In genomic region chrX:136203664-136204066, GRCm38 (mm10) we compare ENCODE assay signal across 7 mouse cellular contexts. TPM values are rescaled to one million over a fixed set of nuclear protein-coding genes. Genes with fewer than 3 reads are reported as not detected.
DNase-seq lines count a peak whose midpoint lies in the region; ATAC-seq and TF ChIP-seq lines count a peak whose summit lies in the region.

Gene Tceal5 (minus strand): TSS chrX:136203876.

- no peak for TF ChIP-seq EP300 in liver, embryonic 14.5 days (IDR thresholded peaks at IDR 0.05; ENCODE audit: low read depth)

- ATAC-seq in liver, embryonic 14.5 days (ENCODE audit: insufficient read depth) = peak; percentile 45; the same call in 1 of the 2 replicates
- ATAC-seq in activated CD4-positive, CD25-positive, alpha-beta regulatory T cell, adult 4 months = no peak

- 9% methylated on average over 9 of the region's 9 CpGs for WGBS in liver, embryonic 14.5 days (ENCODE audit: insufficient replicate concordance)
- 23% methylated on average over 9 of the region's 9 CpGs for WGBS in olfactory bulb, adult 2 months

- no peaks in the 10 kb centered on the region for H3K27me3 ChIP-seq in liver, embryonic 14.5 days (ENCODE audit: control insufficient read depth, insufficient read depth, low read length)

- H3K9me3 ChIP-seq in liver, embryonic 14.5 days (ENCODE audit: control insufficient read depth, low read length) = no peaks in the 10 kb centered on the region

- TF ChIP-seq CTCF in brain, embryonic 14.5 days (IDR thresholded peaks at IDR 0.05; ENCODE audit: borderline replicate concordance, extremely low read depth, insufficient read depth, insufficient read length) = no peak
- no peak for TF ChIP-seq CTCF in liver, embryonic 14.5 days (IDR thresholded peaks at IDR 0.05; ENCODE audit: low read depth)
- TF ChIP-seq CTCF in olfactory bulb, adult 2 months (IDR thresholded peaks at IDR 0.05; ENCODE audit: insufficient read depth, low read depth, low read length) = no peak

- no peak for TF ChIP-seq POLR2A in brain, embryonic 14.5 days (IDR thresholded peaks at IDR 0.05; ENCODE audit: borderline replicate concordance, extremely low read depth, insufficient read depth, insufficient read length, poor library complexity, severe bottlenecking)
- 0 out of 2 replicates have a peak, but pooled peaks have one; percentile 19 for TF ChIP-seq POLR2A in olfactory bulb, adult 2 months (IDR thresholded peaks at IDR 0.05; ENCODE audit: insufficient read depth, low read depth, low read length)

- DNase-seq in brain, embryonic 14.5 days (ENCODE audit: low read depth) = peak; percentile 90
- DNase-seq in cerebellum, postnatal 25 days = peak; percentile 71 to 79
- DNase-seq in frontal cortex, postnatal 36 days (ENCODE audit: low spot score in 2 of 2) = peak; percentile 54 to 68
- peak; percentile 2 for DNase-seq in kidney, postnatal 14 days
- DNase-seq in liver, embryonic 14.5 days (ENCODE audit: low read depth in 3 of 3, low spot score in 3 of 3) = no peak

- H3K4me1 ChIP-seq in liver, embryonic 14.5 days (replicated peaks; ENCODE audit: control insufficient read depth in 2 of 2, insufficient read depth in 2 of 2, low read length in 1 of 2) = no peaks in the 10 kb centered on the region
- H3K4me1 ChIP-seq in olfactory bulb, adult 2 months (ENCODE audit: control insufficient read depth, insufficient read depth, low read length) = peaks cover 3% of the 10 kb centered on the region; the same call in 1 of the 2 replicates

- peak within 1 kb of the TSS; percentile 31 to 53 for H3K4me3 ChIP-seq in liver, embryonic 14.5 days (ENCODE audit: insufficient read depth in 1 of 2, low read depth in 2 of 2, low read length in 2 of 2)
- peak within 1 kb of the TSS; percentile 91 for H3K4me3 ChIP-seq in olfactory bulb, adult 2 months (ENCODE audit: insufficient read depth, low read depth, low read length)

- H3K9ac ChIP-seq in liver, embryonic 14.5 days (replicated peaks) = no peak within 1 kb of the TSS

- peak within 1 kb of the TSS; percentile 27 for H3K4me2 ChIP-seq in liver, embryonic 14.5 days (ENCODE audit: low read depth)

- no peak within 1 kb of the TSS for H3K27ac ChIP-seq in liver, embryonic 14.5 days
- peak within 1 kb of the TSS; percentile 61 for H3K27ac ChIP-seq in olfactory bulb, adult 2 months (ENCODE audit: insufficient read depth, low read depth, low read length)

- no peaks in the 10 kb centered on the region for H3K36me3 ChIP-seq in liver, embryonic 14.5 days (replicated peaks; ENCODE audit: control insufficient read depth, insufficient read depth, low read depth)

RNA-seq across cellular contexts. Expression of gene Tceal5, which starts in this region (rescaled TPM):
- polyA plus RNA-seq in brain, embryonic 14.5 days (2012; rRNA removed) = 17.9 and 34.9 TPM in 2 replicates
- 6.4 and 13.8 TPM in 2 replicates for polyA plus RNA-seq in liver, embryonic 14.5 days (2012; rRNA removed)
- 2.9 and 4.0 TPM in 2 replicates for polyA plus RNA-seq in liver, embryonic 14.5 days (2014; fragmentation: Nextera tagmentation; extraction: Ambion mirVana)
- not detected in 2 replicates for polyA plus RNA-seq in olfactory bulb, adult 2 months (2012; ENCODE audit: insufficient read depth, insufficient read length, low replicate concordance, missing spikeins)
- not detected for polyA plus RNA-seq in activated CD4-positive, CD25-positive, alpha-beta regulatory T cell, adult 4 months (2017; shearing (Covaris generic))

Comparison
In these comparisons a context has a peak if more than half of its experiments do, and no peak if none do; other contexts are left out.
1. DNase-seq: peak in brain, embryonic 14.5 days (single experiment), cerebellum, postnatal 25 days (2 of 2), frontal cortex, postnatal 36 days (2 of 2) and kidney, postnatal 14 days (single experiment); none in liver, embryonic 14.5 days (0 of 3).